ENCODE assay signal across 17 mouse cellular contexts in the genomic region with DNA sequence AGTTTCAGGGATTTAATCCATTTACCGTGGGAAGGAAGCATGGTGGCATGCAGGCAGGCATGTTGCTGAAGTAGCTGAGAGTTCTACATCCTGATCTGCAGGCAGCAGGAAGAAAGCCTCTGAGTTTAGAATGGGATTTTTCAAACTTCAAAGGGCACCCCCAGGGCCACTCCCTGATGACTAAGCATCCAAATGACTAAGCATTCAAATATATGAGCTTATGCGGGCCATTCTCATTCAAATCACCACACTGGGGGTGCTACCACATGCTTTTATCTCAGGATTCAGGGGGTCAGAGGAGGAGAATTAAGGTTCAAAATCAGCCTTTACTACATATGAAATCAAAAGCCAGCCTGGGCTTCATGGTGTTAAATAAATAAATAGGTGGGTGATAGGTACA. TPM values are rescaled to one million over a fixed set of nuclear protein-coding genes. Genes with fewer than 3 reads are reported as not detected.
DNase-seq lines count a peak whose midpoint lies in the region; ATAC-seq and TF ChIP-seq lines count a peak whose summit lies in the region.
"Had no signal": no experiment of that assay in that cellular context is flagged by ENCODE, and none has a peak within 500 bp of the region (broad histone marks: within the 10 kb centered on the region; RNA-seq: fewer than 3 reads in every experiment).

No protein-coding gene starts in this region.

- no peak overlapping the region for H3K4me2 ChIP-seq in midbrain, embryonic 14.5 days (ENCODE audit: low read length)
- H3K4me2 ChIP-seq in midbrain, embryonic 16.5 days (ENCODE audit: low read length): no peak overlapping the region
- no peak overlapping the region for H3K4me2 ChIP-seq in lung, postnatal 0 days (replicated peaks; ENCODE audit: low read depth, low read length)
- H3K4me2 ChIP-seq: midbrain, embryonic 13.5 days had no signal

- ATAC-seq in midbrain, embryonic 14.5 days (ENCODE audit: low FRiP score, low TSS enrichment): no peak
- ATAC-seq in midbrain, embryonic 16.5 days: no peak
- no peak for ATAC-seq in lung, postnatal 0 days
- ATAC-seq: forebrain, postnatal 0 days; hindbrain, embryonic 16.5 days; midbrain, embryonic 13.5 days had no signal

- peak; percentile 19 for DNase-seq in midbrain, embryonic 14.5 days
- peak; percentile 94 for DNase-seq in R1 (ENCODE audit: low read depth, low spot score)
- no peak for DNase-seq in lung, postnatal 0 days (ENCODE audit: low spot score)
- no peak for DNase-seq in gastrocnemius, postnatal 10 days
- DNase-seq in kidney, postnatal 14 days: no peak
- DNase-seq: cerebellum, adult 9-10 months; embryo, embryonic 11 days; forebrain, postnatal 0 days; heart, postnatal 14 days; kidney, adult 18-20 months; kidney, postnatal 36 days; lung, adult 2 months; thymus, adult 18-20 months had no signal

- no peak overlapping the region for H3K4me3 ChIP-seq in midbrain, embryonic 14.5 days (replicated peaks; ENCODE audit: low read depth, low read length)
- no peak overlapping the region for H3K4me3 ChIP-seq in midbrain, embryonic 16.5 days (ENCODE audit: low read depth, low read length)
- peak overlapping the region; percentile 27 for H3K4me3 ChIP-seq in E14TG2a.4 (replicated peaks; ENCODE audit: low read length)
- H3K4me3 ChIP-seq in lung, postnatal 0 days (ENCODE audit: low read depth, low read length): no peak overlapping the region
- H3K4me3 ChIP-seq: midbrain, embryonic 13.5 days had no signal

- H3K27me3 ChIP-seq in midbrain, embryonic 14.5 days (ENCODE audit: control insufficient read depth, insufficient read depth, low read length): no peaks in the 10 kb centered on the region
- H3K27me3 ChIP-seq in midbrain, embryonic 16.5 days (ENCODE audit: control insufficient read depth, insufficient read depth, low read depth, low read length): no peaks in the 10 kb centered on the region
- H3K27me3 ChIP-seq in E14TG2a.4 (ENCODE audit: insufficient read depth, low read length): peaks cover 11% of the 10 kb centered on the region
- no peaks in the 10 kb centered on the region for H3K27me3 ChIP-seq in lung, postnatal 0 days (replicated peaks; ENCODE audit: insufficient read depth, low read length)

- TF ChIP-seq CTCF in E14TG2a.4 (conservative IDR thresholded peaks at IDR 0.05; ENCODE audit: low read length): no peak
- TF ChIP-seq CTCF in lung, postnatal 0 days (IDR thresholded peaks at IDR 0.05): no peak

- no peak for TF ChIP-seq EP300 in lung, postnatal 0 days (IDR thresholded peaks at IDR 0.05)

- no peak overlapping the region for H3K9ac ChIP-seq in midbrain, embryonic 14.5 days (replicated peaks; ENCODE audit: low read length)
- no peak overlapping the region for H3K9ac ChIP-seq in midbrain, embryonic 16.5 days (ENCODE audit: low read depth, low read length)
- H3K9ac ChIP-seq in lung, postnatal 0 days (replicated peaks; ENCODE audit: low read depth): no peak overlapping the region
- H3K9ac ChIP-seq: forebrain, postnatal 0 days; midbrain, embryonic 13.5 days had no signal

- no peak overlapping the region for H3K27ac ChIP-seq in midbrain, embryonic 14.5 days (replicated peaks; ENCODE audit: low read depth, low read length)
- no peak overlapping the region for H3K27ac ChIP-seq in midbrain, embryonic 16.5 days (ENCODE audit: low read length)
- H3K27ac ChIP-seq in lung, postnatal 0 days (ENCODE audit: low read length): no peak overlapping the region
- H3K27ac ChIP-seq: midbrain, embryonic 13.5 days had no signal

- no peaks in the 10 kb centered on the region for H3K9me3 ChIP-seq in midbrain, embryonic 14.5 days (ENCODE audit: control insufficient read depth, low read length)
- no peaks in the 10 kb centered on the region for H3K9me3 ChIP-seq in midbrain, embryonic 16.5 days (replicated peaks; ENCODE audit: control insufficient read depth, low read length, poor library complexity, severe bottlenecking)
- no peaks in the 10 kb centered on the region for H3K9me3 ChIP-seq in E14TG2a.4 (ENCODE audit: low read length)
- no peaks in the 10 kb centered on the region for H3K9me3 ChIP-seq in lung, postnatal 0 days (ENCODE audit: low read length)
- H3K9me3 ChIP-seq: midbrain, embryonic 13.5 days had no signal

- no peaks in the 10 kb centered on the region for H3K4me1 ChIP-seq in midbrain, embryonic 14.5 days (ENCODE audit: control insufficient read depth, insufficient read depth, low read length)
- H3K4me1 ChIP-seq in midbrain, embryonic 16.5 days (ENCODE audit: control insufficient read depth, insufficient read depth, low read length): no peaks in the 10 kb centered on the region
- H3K4me1 ChIP-seq in E14TG2a.4 (replicated peaks; ENCODE audit: low read depth, low read length): peaks cover 34% of the 10 kb centered on the region
- H3K4me1 ChIP-seq in lung, postnatal 0 days (ENCODE audit: insufficient read depth, low read depth, low read length): no peaks in the 10 kb centered on the region

- 8% methylated on average over 2 of the region's 2 CpGs for WGBS in midbrain, embryonic 14.5 days
- WGBS in midbrain, embryonic 16.5 days: 5% methylated on average over 2 of the region's 2 CpGs
- WGBS in lung, postnatal 0 days: 15% methylated on average over 2 of the region's 2 CpGs

- H3K36me3 ChIP-seq in midbrain, embryonic 14.5 days (ENCODE audit: control insufficient read depth, insufficient read depth, low read length): no peaks in the 10 kb centered on the region
- no peaks in the 10 kb centered on the region for H3K36me3 ChIP-seq in midbrain, embryonic 16.5 days (ENCODE audit: control insufficient read depth, insufficient read depth, low read length)
- H3K36me3 ChIP-seq in E14TG2a.4 (ENCODE audit: insufficient read depth, low read length): no peaks in the 10 kb centered on the region
- H3K36me3 ChIP-seq in lung, postnatal 0 days (ENCODE audit: insufficient read depth, low read length): no peaks in the 10 kb centered on the region
- H3K36me3 ChIP-seq: midbrain, embryonic 13.5 days had no signal

RNA-seq across cellular contexts. Expression of a gene that starts 5.7 kb away (rescaled TPM):
- polyA plus RNA-seq in midbrain, embryonic 14.5 days (2014; fragmentation: Nextera tagmentation; extraction: Ambion mirVana): 54.5 and 64.9 TPM in 2 replicates
- 54.3 and 57.6 TPM in 2 replicates for polyA plus RNA-seq in midbrain, embryonic 16.5 days (2015; fragmentation: Nextera tagmentation; extraction: Ambion mirVana)
- 14.8 and 16.1 TPM in 2 replicates for polyA plus RNA-seq in lung, postnatal 0 days (2015; fragmentation: Nextera tagmentation; extraction: Ambion mirVana)
- 10 to 100 TPM; 16.2 to 18.4 TPM for total RNA-seq in gastrocnemius, postnatal 10 days (2021)

Comparison
In these comparisons a context has a peak if more than half of its experiments do, and no peak if none do; other contexts are left out.
1. DNase-seq: peak in midbrain, embryonic 14.5 days (single experiment) and R1 (single experiment); none in lung, postnatal 0 days (single experiment), gastrocnemius, postnatal 10 days (single experiment) and kidney, postnatal 14 days (single experiment).